Mouse (Mus musculus) NIH3T3 (cell line): ENCODE measurements at regions not wholly inside any gene's neighbourhood (a gene's known extent, or its start where the extent isn't known, plus 50 kb on each side); places are given as distances from the start of the nearest gene placed in this dataset.
"Not testable (repeated sequence)": the region's sequence is repeated elsewhere in the genome, so short reads cannot be mapped to it uniquely, and the experiment has no call there.

Experiments
- DNase-seq: peaks from one replicate; pipeline ENCODE4 v3.0.0-alpha.2; 2012; ENCODE audit warnings: low read depth

DNA sequence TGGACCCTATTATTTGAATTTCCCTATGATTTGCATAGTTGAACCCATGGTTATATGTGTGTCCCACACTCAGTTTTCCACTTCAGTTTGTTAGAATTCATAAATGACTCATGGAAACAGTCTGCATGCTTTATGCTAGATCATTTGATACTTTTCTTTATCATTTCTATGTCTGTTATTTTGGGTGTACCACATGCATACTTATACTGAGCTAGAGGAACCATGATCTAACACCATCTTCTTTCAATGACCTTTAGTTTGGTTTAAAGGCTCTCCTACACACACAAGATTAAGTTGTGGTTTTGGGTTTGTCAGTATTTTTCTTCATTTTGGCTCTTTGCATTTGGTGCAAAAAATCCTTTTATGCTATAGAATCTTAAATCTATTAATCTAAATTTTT lies 375.2 kb downstream of the Ets1 start:
- DNase-seq, result no peak

DNA sequence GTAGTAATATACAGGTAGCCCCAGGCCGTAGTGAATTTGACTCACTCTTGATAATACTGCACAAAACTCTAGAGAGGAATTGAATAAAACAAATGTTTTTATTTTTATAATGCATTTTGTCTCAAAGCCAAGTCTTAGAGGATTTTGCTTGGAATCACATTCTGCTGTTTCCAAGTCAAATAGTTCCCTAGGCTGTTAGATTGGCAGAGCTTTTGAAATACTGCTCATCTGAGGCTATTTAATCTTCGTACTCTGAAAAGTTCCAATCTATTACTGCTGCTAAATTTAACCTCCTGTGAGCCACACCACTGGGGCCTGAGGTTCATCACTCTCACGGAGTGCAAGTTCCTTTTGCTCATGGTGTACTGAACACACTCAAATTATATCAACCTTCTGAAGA lies 399.4 kb downstream of the Ets1 start:
- DNase-seq, result no peak

DNA sequence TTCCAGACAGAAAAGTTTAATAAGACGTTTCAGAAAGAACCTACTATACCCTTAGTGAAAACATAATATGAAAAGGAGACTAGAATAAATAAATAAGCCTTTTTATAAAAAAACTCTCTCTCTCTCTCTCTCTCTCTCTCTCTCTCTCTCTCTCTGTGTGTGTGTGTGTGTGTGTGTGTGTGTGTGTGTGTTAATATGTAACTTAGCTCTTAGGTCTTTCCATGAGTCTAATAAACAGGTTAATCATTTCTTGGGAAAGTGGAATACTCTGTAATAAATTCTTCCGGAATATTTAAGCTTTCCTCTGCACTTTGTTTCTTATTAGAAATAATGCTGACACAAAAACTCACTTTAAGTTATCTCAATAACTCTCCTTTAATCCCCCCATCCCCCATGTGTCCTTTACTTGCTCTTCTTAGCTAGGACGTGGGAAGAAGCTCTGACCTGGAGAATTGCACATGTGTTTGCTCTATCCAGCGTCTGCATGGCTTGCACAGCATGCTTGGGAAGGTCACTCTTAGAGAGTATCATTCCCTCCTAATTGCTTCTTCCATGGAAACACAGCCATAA lies 403.3 kb downstream of the Ets1 start:
- DNase-seq, result no peak

DNA sequence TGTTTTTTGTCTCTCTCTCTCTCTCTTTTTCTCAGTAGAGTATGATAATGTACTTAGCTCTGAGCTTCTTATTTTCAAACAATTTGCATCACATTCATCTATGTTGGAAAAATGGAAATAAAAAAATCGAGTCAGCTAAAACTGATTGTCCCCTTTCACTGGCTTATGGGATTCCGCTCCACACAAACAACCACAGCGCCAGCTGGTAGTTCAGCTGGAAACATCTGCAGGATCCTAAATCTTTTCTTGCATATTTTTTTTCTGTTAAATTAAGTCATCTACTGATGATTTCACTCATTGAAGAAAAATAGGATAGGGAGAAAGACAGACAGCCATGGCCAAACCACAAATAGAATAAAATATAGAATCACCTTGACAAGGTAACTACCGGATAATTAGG lies 414.8 kb downstream of the Ets1 start:
- DNase-seq, result no peak

DNA sequence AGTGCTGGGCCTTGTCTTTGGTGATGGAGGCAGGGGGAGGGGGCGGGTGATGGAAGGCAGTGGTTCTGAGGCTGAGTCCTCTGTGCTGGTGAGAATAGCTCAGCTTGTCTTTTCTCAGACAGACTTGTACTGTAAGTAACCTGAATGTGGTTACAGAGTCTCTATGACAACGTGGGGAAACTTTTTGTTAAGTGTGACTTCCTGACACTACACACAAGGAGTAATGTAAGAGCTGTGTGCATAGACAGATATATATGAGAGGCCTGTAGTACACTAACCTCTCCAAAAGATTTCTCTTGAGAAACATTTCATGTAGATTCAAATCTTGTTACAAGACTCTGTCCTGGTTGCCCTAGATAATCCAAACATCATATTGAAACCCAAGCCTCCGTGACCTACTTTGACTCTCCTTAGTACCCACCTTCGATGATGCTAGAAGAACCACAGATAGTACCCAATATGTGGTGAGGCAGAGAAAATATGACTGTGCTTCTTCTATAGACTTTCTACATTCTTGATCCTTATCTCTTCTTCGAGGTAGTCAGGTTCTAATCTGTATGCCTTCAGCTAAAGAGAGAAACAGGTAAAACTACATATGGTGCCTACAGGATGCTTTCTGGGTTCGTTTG lies 424.7 kb downstream of the Ets1 start:
- no peak for DNase-seq

DNA sequence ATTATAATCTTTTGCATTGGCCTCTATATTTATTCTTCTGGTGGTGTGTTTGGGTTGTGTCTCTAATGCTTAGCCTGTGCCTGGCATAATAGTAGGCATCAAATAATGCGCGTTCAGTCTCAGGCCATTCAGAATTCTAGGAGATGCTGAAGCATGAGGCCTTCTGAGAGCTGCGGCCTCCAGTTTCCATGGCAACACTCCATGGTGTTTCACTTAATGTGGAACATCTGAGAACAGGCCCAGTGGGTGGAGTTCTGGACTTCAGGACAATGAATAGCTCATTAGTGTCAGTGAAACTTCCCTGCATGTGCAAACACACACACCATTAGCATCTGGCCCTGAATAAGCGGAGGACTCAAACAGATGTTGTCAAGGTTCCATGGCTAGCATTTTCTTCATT lies 426.5 kb downstream of the Ets1 start:
- DNase-seq, result peak; percentile 34

- DNase-seq, result no peak
Observed at GRCm38 (mm10) chr9:33065331-33065730, 429.3 kb downstream of the Ets1 start.

- no peak for DNase-seq
Observed at GRCm38 (mm10) chr9:33067521-33067920, 431.5 kb downstream of the Ets1 start.

GRCm38 (mm10) chr9:33070116-33070515 lies 434.1 kb downstream of the Ets1 start:
- DNase-seq, result no peak

GRCm38 (mm10) chr9:33080271-33080670 lies 444.2 kb downstream of the Ets1 start:
- DNase-seq, result no peak

- DNase-seq, result peak; percentile 63
Observed at GRCm38 (mm10) chr9:33080774-33081173, 444.8 kb downstream of the Ets1 start.

DNA sequence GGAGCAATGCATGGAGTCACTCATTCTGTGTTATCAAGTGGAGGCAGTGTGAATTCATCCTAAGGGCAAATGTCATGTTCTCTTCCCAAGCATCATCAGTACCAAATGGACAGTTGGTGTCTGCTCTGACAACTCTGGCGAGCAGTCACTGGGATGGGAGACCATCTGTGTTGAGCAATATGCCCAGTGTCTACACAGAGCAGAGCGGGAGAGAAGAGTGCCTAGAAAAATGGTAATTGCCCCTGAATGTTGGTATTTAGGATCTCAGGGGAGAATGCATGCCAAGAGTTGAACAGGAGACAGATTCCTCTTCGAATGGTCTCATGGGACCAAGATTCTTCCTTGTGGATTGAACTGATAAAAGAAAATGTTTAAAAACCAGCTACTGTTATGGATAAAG lies 454.0 kb downstream of the Ets1 start:
- no peak for DNase-seq

DNA sequence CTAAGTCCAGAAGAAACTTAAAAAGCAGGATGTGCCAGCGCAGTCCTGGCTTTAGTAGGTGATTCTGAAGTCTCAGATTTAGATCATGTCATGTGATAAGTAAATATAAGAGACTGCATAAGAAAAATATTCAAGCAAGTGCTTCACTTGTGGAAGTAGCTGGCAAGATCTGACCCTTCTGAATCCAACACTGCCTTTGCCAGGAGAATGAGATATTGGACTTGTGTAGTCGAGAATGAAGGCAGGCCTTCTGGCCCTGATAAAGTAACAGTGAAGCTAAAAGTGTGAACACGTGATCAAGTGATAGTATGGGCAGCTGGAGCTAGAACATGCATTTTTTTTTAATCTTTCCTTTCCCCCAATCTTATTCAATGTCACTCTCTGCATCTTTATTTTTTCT lies 455.6 kb downstream of the Ets1 start:
- DNase-seq, result no peak

GRCm38 (mm10) chr9:33095654-33096053 lies 459.6 kb downstream of the Ets1 start:
- peak; percentile 87 for DNase-seq

DNA sequence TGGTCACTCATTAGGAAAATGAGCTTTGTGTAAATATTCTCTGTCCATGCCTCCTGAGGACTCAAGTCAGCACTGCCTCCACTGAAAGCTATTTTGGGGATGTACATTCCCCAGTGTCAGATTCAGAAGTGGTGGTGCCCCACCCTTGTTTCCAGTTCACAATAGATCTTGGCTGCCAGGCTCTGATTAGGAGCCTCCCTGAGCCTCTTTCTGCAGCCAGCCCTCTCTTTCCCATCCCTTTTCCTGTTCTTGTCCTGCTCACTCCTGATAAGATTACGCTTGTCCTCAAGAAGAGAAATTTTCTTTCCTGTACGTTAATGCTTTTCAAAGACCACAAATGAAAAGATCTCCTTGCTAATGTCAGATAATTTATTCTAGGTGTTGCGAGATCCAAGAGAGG lies 465.2 kb downstream of the Ets1 start:
- peak; percentile 9 for DNase-seq

DNA sequence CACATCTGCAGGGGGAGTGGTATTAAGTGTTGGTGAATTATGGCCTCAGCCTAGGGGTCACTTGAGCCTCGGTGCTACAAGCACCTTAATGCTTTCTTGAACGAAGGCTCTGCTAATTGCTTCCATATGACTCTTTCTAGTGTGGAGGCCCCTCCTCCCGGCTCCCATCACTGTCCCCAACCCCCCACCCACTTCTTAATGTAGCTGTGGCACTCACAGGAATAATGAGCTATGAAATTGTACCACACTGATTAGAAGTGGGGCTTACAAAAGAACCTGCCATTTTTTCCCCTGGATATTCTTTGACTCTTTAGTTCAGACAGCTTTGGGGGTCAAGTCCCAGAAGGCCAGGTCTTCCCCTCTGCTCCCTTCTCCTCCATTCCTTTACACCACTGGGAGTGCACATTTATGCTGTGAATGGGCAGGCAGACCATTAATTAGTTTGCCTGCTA lies 468.6 kb downstream of the Ets1 start:
- DNase-seq, result no peak

- DNase-seq, result peak; percentile 81
Observed at GRCm38 (mm10) chr9:33123841-33124240, 487.8 kb downstream of the Ets1 start.

DNA sequence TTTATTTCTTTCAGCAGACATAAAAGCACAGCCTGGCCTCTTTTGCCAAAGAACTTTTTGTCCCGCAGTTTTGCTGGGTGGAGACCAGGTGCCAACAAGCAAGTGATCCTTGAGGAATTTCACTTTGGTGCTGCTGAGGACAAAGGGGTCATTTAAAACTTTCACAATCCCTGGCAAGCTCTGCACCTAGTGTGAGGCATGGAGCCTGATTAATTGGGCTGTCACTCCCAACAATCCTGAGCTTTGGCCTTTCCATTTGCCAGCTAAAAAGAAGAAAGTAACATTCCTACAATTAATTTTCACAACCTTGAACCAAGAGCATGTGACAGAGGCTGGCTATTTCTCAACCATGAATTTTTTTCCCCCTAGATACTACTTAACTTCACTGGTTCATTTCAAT lies 516.2 kb downstream of the Ets1 start:
- peak; percentile 77 for DNase-seq

DNA sequence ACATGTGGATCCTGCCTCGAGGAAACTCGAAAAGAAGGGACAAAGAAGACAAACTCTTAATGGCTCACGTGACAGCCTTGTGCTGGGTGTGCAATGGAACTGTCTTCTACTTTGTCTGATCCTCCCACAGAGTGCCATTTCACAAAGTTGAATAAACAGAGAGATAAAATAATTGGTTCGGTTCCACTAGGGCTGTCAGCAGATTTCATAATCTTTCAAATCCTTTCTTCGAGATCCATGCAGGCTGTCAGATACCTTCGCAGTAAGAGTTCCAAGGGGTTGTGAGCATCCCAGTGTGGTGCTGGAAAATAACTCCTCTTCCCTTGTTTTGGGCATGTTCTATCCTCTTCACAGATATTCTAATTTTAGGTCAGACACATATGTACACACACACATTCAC lies 532.1 kb downstream of the Ets1 start:
- DNase-seq, result peak; percentile 54

DNA sequence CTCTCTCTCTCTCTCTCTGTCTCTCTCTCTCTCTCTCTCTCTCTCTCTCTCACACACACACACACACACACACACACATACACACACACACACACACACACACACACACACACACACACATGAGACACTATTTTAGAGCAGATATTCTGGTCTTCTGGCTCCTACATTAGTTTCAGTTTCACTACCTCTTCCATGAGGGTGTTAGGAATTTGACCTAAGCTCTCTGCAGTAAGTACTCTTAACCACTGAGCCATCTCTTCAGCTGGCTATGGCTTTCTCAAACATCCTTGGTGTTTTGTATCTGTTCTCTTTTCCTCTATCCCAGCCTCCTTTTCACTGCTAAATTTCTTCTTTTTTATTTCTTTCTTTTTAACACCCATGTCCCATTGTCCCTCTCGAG lies 533.1 kb downstream of the Ets1 start:
- DNase-seq, result not testable (repeated sequence)

GRCm38 (mm10) chr9:33180066-33180465 lies 544.0 kb downstream of the Ets1 start:
- no peak for DNase-seq

DNA sequence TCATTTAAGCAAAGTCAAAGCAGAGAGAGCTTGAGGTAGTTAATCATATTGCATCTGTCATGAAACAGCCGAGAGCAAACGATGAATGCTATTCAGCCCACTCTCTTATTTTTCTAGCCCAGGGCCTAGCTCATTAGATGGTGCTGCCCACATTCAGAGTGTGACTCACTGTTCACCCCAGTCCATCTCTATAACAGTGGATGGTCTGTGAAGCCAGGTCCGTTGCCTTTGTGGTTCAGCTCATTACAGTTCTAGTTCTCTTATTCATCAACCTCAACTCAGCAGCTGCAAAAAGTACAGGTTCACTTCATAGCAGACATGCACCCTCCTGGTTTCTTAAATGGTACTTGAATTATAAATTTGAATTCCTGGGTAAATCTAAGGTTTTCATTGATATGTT lies 551.2 kb downstream of the Ets1 start:
- DNase-seq, result peak; percentile 50

- no peak for DNase-seq
Observed at GRCm38 (mm10) chr9:33209083-33209482, 573.1 kb downstream of the Ets1 start.

- no peak for DNase-seq
Observed at GRCm38 (mm10) chr9:33214523-33214922, 578.5 kb downstream of the Ets1 start.
